Mouse (Mus musculus) fat pad, adult 2 months (tissue): ENCODE results near the gene Mdm4.

Experiments used
- DNase-seq: peaks from one replicate; pipeline ENCODE4 v3.0.0-alpha.2; 2011; ENCODE audit warnings: low read depth, low spot score; ENCODE audit errors: extremely low read depth

Mdm4 gene

DNA sequence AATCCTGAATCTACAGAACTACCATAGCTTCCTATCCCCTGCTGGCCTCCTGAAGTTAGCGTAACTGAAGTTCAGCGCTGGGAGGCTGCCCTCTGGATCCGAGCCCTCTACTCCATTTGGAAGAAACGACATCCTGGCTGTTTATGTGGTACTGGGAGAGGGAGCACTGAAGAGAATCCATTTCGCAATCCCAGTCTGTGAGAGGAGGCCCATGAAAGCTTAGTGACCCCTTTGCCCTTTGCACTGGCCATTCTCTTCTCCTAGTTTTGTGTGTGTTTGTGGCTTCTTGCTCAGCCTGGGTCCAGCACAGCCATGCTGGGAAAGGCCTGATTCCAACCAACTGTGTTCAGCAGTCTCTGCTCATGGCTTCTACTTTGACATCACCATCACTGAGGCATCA lies 73.6 kb downstream of the Mdm4 start:
- no peak for DNase-seq

DNA sequence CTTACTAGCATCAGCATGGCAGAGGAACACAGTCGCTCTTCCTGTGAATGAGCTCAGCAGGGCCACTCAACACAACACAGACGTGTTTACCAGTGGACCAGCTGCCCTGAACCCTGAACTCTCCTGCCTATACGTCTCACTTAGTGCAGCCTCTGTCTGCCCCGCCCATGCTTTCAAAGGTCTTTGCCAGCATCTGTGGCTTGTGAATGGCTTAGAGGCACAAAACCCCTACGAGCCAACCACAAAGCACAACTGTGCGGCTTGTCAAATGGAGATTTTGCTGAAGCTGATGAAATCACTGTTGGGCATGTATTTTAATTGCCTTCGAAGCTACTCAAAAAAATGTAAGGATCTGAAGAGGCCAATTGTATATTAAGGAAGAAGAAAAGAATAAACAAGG lies 82.5 kb downstream of the Mdm4 start:
- no peak for DNase-seq

DNA sequence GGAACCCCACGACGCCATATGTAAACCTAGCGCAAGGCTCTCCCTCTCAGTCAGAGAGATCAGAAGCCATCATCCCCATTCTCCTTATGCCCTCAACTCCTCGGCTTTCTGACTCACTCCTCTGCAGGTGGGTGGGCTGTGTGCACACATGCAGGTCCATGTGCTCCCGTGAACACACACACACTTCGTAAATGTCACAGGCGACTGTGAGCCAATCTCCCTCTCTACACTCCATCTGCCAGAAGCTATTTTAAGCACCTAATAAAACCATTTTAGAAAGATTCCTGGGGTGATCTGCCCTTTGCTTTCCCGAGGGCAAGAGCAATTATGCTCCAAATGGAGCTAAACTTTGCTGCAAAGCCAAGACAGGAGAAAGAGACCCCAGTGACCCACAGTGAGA lies 84.5 kb downstream of the Mdm4 start:
- no peak for DNase-seq

DNA sequence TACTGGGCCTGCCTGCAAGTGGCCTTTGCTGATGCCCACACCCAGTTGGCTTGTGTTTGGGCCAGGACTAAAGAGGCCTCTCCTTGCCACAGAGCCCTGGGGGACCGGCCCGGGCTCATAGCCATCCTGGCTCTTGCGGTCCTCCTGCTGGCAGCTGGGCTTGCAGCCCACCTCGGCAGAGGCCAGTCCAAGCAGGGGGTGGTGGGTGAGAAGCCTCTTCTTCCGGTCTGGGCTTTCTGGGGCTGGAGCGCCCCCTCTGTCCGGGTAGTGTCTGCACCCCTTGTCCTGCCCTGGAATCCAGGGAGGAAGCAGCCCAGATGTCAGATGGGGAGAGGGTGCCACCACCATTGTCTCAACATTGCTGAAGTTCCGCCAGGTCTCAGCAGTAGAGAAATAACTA lies 91.4 kb downstream of the Mdm4 start:
- no peak for DNase-seq

DNA sequence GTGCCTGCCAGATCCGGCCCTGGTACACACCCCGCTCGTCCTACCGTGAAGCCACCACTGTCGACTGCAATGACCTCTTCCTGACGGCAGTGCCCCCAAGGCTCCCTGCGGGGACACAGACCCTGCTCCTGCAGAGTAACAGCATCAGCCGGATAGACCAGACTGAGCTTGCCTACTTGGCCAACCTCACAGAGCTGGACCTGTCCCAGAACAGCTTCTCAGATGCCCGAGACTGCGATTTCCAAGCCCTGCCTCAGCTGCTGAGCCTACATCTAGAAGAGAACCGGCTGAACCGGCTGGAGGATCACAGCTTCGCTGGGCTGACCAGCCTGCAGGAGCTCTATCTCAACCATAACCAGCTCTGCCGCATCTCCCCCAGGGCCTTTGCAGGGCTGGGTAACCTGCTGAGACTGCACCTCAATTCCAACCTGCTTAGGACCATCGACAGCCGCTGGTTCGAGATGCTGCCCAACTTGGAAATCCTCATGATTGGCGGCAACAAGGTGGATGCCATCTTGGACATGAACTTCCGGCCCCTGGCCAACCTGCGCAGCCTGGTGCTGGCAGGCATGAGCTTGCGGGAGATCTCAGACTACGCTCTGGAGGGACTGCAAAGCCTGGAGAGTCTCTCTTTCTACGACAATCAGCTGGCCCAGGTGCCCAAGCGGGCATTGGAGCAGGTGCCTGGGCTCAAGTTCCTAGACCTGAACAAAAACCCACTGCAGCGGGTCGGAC lies 92.9 kb downstream of the Mdm4 start:
- DNase-seq: peak; percentile 40

DNA sequence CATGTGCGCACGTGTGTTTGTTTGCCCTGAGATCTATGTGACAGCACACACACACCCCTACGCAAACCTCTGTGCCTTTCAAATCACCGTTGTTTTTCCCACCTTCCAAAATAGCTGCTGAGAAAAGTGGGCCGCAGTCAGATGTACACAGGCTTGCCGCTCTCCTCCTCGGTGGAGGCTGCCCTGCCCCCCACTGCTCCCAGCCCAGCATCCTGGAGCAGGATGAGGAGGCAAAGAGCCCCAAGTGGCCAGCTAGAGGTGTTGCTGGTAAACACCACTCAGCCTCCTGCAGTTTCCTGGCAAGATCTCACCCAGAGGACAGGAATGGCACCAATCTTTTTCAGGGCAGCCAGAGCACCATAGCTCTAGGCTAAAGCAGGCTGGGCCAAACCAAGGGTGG lies 95.5 kb downstream of the Mdm4 start:
- no peak for DNase-seq

DNA sequence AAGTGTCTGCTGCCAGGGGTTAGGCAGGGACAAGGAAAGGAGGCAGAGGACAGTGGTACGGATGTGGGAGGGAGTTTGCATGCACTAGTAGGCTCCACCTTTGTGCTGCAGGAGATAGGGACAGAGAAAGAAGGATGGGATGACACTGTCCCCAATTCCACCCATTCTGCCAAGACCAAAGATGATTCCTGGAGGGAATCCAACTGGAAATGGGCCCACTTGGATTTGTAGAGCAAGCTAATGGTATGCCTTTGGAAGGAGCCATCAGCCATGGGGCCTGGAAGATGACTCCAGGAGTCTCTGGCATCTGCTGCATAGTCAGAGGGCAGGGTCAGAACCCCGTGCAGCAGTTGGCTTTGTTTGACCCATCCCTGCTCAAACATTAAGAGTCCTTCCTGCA lies 97.9 kb downstream of the Mdm4 start:
- DNase-seq: no peak

DNA sequence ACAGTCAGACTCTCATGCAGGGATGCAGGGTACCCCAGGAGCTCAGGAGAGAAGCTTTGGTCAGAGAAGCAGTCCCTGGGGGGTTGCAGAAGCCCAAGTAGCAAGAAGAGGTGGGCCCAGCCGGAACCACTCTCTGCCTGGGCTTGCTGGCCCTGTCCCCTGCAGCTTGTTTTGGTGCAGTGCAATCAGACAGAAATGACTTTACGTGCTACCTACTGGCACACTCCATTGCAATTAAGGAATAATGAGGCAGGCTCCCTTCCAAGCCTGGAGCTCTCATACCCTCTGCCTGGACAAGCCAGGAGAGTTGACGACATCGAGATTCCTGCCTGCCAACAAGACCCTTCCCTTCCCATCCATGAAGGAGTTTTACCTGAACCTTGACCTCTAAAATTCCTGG lies 100.1 kb downstream of the Mdm4 start:
- no peak for DNase-seq

DNA sequence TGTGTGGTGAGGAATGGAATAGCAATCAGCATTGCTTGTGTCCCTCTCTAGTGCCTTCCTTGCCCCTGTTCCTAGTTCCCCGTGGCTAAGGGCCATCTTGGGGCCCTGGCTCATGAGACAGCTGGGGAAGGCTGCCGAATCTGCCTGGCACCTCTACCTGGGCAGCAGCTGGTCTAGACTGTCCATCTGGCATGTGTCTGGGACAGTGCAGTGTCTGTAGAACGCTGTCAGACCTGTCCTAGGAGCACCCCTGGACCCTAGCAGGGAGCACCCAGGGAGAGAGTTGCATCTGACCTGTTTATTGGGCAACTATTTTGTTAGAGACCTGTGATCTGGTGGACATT lies 101.5 kb downstream of the Mdm4 start:
- no peak for DNase-seq

DNA sequence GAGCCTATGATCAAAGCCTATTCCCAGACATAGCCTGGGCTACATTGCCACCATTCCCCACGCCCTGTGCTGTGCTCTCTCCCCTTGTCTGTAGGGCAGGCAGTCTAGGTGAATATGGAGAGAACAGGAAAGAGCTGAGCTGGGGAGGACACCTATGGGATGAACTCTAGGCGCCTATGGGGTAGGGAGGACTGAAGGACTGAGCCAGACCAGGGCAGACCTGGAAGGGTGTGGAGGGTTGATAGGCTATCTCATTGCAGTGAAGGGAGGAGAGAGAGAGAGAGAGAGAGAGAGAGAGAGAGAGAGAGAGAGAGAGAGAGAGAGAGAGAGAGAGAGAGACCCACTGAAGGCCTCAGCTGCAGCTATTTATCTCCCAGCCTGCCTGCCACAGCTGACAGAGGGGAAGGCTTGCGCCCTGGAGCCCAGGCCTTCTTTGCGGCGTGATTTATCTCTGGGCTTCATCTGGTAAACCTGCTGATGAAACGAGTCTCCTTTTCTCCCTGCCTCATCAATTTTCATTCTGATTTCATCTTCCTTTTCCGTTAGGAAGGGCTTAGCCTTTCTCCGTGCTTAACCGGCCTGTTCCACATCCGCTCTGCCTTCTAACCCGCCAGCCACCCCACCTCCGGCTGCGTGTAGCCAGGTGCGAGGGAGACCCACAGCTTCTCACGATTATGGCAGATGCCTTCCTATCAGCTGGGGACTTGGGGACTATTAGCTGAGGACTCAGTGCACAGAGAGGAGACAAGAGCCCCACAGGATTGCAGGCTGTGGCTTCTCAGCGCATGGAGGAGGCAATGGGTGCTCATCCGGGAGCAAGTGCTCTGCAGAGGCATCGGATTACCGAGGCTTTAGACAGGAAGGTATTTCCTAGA lies 102.1 kb downstream of the Mdm4 start:
- DNase-seq: no peak

DNA sequence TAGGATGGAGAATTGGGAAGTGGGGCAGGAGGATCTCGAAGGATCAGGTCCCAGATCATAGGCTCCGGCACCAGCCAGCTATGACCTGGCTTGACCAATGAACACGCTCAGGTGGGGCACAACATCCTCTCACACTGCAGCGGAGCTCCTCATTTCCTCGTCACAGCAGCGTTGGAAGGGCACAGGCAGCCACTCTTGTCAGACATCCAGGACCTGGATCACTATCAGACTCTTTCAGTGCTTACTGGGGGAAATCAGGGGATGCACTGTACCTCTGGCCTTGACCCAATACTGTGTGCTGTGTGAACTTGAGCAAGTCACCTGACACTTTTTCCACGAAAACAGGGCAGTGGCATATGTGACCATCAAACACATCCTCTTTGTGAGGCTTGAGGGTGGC lies 105.1 kb downstream of the Mdm4 start:
- no peak for DNase-seq

DNA sequence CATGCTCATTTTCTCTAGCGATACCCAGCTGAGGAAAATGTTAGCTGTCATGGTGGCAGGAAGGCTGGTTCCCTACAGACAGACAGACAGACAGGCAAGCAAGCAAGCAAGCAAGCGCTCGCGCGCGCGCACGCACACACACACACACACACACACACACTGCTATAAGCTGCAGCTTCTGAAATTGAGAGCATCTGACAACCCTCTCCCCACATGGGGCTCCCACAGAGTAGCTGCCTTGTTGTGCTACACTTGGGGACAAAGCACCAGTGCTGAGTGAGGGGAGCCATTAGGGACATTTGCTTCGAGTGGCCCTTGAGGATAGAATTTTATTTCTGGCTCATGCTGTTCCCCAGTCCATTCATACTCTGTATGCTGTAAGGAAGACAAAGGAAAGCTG lies 108.1 kb downstream of the Mdm4 start:
- no peak for DNase-seq

DNA sequence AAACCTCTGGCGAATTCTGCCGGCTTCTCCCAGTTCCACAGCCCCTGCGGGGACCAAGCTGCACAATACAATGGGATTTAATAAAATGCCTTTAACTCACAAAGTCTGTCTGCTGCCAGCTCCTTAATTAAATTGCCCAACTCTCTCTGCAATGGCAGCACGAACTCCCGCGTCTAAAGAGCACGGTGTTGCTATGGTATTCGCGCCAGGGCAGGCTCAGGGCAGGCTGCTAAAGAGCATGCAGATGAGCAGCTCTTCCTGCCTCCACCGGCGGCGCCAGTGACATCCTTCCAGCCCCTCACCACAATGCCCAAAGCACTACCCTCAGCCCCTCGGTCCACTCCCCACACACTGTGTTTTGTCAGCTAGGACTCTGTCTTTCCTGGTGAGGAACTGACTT lies 109.3 kb downstream of the Mdm4 start:
- no peak for DNase-seq

DNA sequence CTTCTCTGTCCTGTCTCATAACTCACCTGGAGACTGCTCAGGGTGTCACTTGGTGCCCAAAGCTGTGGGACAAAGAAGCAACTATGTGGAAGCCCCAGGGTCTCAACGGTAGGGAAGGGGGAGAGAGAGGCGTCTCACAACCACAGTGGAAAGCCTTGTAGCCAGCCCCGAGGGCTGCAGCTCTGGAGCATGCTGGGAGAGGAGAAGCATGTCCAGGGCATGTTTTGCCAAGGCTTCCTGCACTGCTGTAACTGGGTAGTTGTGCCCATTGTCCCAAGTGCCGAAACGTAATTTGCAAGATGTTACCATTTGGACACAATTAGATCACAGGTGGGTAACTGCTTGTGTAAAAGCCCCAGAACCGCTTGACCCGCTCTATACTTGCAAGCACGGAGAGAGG lies 111.1 kb downstream of the Mdm4 start:
- DNase-seq: no peak

DNA sequence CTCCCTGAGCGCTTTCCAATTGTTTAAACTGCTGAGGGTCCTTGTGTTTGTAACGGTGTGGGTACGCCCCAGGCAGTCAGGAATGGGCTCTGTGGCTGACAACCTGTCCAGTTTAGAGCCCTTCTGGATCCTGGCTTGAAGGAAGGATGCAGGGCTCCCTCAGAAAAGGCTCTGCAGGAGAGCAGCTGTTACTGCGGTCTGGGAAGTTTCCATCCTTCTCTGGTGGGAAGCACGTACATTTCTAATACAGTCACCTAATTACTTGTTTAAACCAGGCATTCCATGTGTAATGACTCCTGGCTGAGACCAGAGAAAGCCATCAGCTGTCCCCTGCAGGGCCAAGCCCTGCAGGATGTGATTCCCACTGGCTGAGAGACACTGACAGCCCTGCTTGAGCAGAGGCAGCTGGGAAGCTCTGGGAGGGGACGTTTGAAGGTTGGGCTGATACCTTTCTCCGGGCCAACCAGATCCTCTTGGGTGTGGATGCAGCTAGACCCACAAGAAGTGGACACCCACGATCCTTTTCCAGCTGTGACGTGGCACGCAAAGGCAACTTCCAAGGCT lies 112.2 kb downstream of the Mdm4 start:
- no peak for DNase-seq

DNA sequence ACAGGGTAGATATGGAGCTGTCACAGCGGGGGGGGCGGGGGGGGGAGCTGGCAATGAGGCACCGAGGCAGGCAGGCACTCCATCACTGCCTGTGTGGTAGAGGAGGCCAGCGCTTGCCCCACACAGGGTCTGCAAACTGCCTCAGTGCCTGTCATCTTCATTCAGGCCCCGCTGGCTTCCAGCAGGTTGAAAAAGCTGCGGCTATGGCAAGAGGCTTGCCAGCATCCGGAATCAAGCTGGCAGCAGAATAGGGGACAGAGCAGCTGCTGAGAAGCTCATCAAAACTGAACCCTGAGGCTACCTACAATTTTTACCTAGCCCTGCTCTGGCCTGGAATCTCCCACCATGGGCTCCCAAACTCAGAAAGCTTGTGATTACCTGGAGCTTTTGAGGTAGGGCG lies 112.8 kb downstream of the Mdm4 start:
- DNase-seq: no peak

DNA sequence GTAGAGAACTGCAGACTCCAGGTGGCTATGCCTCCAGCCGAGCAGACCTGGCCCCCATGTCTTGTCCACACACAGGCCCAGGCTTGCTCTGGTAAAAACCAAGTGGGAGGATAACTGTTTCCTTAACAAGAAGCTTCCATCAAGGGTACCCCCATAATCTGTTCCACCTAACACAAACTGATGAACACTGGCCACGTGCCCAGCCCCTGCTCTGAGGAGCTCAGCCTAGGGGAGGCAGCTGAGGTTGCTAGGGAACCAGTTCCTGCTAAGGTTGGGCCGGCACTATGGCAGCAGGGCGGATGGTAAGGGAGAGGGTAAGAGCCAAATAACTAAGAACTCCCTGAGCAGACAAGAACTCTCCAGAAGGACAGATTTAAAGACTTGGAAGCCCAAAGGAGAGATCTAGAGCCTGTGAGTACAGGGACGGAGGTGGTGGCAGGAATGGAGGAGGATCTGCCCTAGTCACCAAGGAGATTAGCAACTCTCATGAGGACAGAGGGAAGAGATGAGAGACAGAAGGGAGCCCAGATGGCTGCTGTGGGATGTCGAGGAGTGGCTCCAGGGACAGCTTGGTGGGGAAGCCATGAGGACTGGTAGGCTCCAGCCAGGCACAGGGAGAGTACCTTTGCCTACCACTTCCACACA lies 114.4 kb downstream of the Mdm4 start:
- no peak for DNase-seq

DNA sequence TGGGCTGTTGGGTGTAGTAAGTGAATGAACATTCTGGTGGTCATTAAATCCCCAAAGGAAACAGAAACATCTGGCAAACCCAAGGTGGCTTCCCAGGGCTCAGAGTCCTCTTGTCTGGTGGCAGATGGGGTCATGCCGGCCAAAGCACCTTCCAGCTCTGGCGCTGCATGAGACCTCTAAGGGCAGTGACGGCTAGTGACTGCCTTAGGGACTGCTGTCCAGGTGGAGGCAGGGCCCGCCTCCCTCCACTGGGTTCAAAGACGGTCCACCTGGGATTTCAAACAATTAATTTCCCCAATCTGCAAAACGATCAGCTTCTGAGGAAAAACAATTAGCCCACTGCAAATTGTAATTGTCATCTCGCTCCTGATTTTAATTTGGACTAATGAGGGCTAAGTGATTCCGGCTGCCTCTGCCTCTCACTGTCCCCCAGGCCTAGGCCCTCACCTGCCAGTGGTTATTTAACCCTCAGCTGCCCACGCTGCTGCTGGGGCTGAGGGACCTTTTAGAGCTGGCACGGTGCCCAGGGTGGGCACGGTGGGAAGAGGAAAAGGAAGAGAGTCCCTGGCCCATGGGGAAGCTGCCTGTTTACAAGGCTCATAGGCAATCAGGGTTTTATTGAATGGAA lies 119.8 kb downstream of the Mdm4 start:
- no peak for DNase-seq

DNA sequence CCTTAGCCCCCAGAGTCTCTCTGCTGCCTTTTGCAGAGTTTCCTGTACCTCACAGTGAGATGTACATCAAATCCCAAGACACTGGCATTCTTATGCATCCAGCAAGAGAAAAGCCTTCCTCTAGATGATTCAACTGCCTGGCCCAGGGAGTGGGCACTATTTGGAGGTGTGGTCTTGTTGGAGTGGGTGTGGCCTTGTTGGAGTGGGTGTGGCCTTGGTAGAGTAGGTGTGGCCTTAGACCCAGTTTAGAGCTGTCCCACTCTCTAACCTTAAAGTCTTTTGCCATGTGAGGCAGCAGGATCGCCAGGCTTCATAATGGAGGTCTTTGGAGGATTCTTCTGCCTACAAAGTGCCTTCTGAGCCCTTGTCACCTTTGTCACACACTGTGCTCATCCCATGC lies 120.4 kb downstream of the Mdm4 start:
- DNase-seq: no peak
